Mouse (Mus musculus): Measurements from ENCODE around the gene Bsx. TPM values are rescaled to one million over a fixed set of nuclear protein-coding genes. Genes with fewer than 3 reads are reported as not detected.

Bsx gene
- polyA plus RNA-seq, 1 experiment from 2014 or later: not detected

DNA sequence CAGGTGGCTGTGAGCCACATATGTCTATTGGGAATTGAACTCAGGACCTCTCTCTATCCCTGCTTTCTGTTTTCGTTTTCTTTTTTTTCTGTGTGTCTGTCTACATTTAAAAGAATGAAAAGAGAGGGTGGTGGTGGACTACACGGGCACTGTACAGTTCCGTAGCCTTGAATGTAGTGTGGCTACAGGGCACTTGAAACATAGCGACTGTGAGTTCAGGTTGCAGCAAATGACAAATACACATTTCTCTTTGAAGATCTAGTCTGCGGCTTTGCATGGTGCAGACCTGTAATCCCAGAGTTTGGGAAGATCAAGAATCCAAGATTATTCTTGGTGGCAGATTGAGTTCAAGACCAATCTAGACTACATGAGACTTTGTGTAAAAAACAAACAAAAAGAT is 3.6 kb upstream of the Bsx start:
- Histone ChIP-seq H3K9me3 (ENCODE audit: control insufficient read depth, low read length) (no peaks in the 10 kb centered on the region), H3K27ac (ENCODE audit: low read length) (no peak overlapping the region), H3K4me3 (ENCODE audit: low read length) (no peak overlapping the region), H3K36me3 (ENCODE audit: control insufficient read depth, insufficient read depth, low read length) (no peaks in the 10 kb centered on the region), H3K27me3 (replicated peaks; ENCODE audit: control insufficient read depth, insufficient read depth, low read length) (peaks cover 50% of the 10 kb centered on the region), H3K9ac (ENCODE audit: low read depth, low read length) (no peak overlapping the region), H3K4me2 (ENCODE audit: low read depth, low read length) (no peak overlapping the region), H3K4me1 (ENCODE audit: control insufficient read depth, insufficient read depth, low read length) (no peaks in the 10 kb centered on the region)
- no peak for ATAC-seq
- WGBS: 83% methylated on average over 5 of the region's 5 CpGs

DNA sequence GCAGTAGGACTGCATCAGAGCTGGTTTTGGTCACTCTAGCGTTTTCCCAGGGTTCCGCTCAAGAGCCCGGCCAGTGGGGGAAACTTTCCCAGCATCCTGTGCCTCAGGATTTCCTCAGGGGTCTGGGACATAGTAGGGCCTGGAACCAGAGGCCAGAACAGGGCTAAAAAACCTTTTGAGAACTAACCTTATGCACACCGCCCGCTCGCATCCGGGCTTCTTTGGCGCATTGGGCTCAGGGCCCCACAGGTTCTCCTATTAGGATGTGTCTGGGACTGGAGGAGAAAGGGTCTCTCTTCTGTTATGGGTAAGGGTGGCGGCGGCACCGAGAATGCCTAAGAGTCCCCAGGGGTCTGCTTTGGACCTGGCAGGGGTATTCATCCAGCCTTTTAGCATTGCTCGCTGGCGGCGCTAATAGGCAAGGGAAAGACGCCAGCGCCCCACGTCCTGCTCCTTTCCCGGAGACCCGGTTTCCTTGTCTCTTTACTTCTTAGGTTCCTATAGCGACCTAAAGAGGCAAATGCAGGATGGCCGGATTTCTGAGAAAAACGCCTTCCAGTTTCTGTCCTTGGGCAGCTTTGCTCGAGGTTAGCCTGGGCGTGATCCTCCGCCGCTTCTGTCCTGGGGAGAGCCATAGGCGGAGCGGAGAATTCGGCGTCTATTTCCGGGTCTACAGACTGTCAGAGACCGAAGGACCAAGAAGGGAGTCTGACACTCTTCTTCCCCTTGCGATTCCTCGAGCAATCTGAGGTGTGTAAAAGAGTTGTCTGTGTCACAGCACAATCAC is 2.4 kb upstream of the Bsx start:
- no peaks in the 10 kb centered on the region for H3K9me3 ChIP-seq (ENCODE audit: control insufficient read depth, low read length)
- H3K4me3 ChIP-seq (ENCODE audit: low read length): peak overlapping the region; percentile 36
- H3K9ac ChIP-seq (ENCODE audit: low read depth, low read length): no peak overlapping the region
- H3K27me3 ChIP-seq (replicated peaks; ENCODE audit: control insufficient read depth, insufficient read depth, low read length): peaks cover 58% of the 10 kb centered on the region
- WGBS: under 1% methylated on average over 34 of the region's 34 CpGs
- H3K4me2 ChIP-seq (ENCODE audit: low read depth, low read length): peak overlapping the region; percentile 52
- H3K36me3 ChIP-seq (ENCODE audit: control insufficient read depth, insufficient read depth, low read length): no peaks in the 10 kb centered on the region
- peak; percentile 40; the same call in 1 of the 2 replicates for ATAC-seq
- no peak overlapping the region for H3K27ac ChIP-seq (ENCODE audit: low read length)
- H3K4me1 ChIP-seq (ENCODE audit: control insufficient read depth, insufficient read depth, low read length): no peaks in the 10 kb centered on the region

DNA sequence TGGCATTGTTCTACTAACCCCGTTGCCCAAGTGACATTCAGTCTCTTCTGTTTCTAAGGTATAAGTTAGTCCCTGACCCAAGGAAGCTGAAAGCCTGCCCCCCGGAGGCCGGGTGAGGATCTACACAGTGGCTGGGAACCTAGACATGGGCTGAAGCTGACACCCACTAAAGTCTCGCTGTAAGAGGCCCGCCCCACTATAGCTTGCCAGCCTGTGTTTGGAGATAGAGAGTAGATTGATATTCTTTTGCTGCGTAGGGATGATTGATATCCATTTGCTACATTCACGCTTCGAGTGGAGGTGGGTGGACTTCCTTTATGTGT is 1.8 kb upstream of the Bsx start:
- Histone ChIP-seq H3K9me3 (ENCODE audit: control insufficient read depth, low read length) (no peaks in the 10 kb centered on the region), H3K27ac (ENCODE audit: low read length) (no peak overlapping the region), H3K4me1 (ENCODE audit: control insufficient read depth, insufficient read depth, low read length) (no peaks in the 10 kb centered on the region), H3K4me2 (ENCODE audit: low read depth, low read length) (peak overlapping the region; percentile 52), H3K4me3 (ENCODE audit: low read length) (peak overlapping the region; percentile 36), H3K9ac (ENCODE audit: low read depth, low read length) (no peak overlapping the region), H3K36me3 (ENCODE audit: control insufficient read depth, insufficient read depth, low read length) (no peaks in the 10 kb centered on the region), H3K27me3 (replicated peaks; ENCODE audit: control insufficient read depth, insufficient read depth, low read length) (peaks cover 62% of the 10 kb centered on the region)
- peak; percentile 40; the same call in 1 of the 2 replicates for ATAC-seq
- WGBS: 6% methylated on average over 8 of the region's 8 CpGs

GRCm38 (mm10) chr9:40874961-40875360 is 1.0 kb downstream of the Bsx start:
- WGBS: 4% methylated on average over 4 of the region's 4 CpGs
- Histone ChIP-seq H3K36me3 (ENCODE audit: control insufficient read depth, insufficient read depth, low read length) (no peaks in the 10 kb centered on the region), H3K4me2 (ENCODE audit: low read depth, low read length) (no peak overlapping the region), H3K27me3 (replicated peaks; ENCODE audit: control insufficient read depth, insufficient read depth, low read length) (peaks cover 77% of the 10 kb centered on the region), H3K27ac (ENCODE audit: low read length) (no peak overlapping the region), H3K4me3 (ENCODE audit: low read length) (no peak overlapping the region), H3K9ac (ENCODE audit: low read depth, low read length) (no peak overlapping the region), H3K9me3 (ENCODE audit: control insufficient read depth, low read length) (no peaks in the 10 kb centered on the region), H3K4me1 (ENCODE audit: control insufficient read depth, insufficient read depth, low read length) (peaks cover 5% of the 10 kb centered on the region)
- ATAC-seq: no peak

GRCm38 (mm10) chr9:40875431-40875830 is 1.5 kb downstream of the Bsx start:
- Histone ChIP-seq H3K27ac (ENCODE audit: low read length) (no peak overlapping the region), H3K9me3 (ENCODE audit: control insufficient read depth, low read length) (no peaks in the 10 kb centered on the region), H3K4me1 (ENCODE audit: control insufficient read depth, insufficient read depth, low read length) (peaks cover 5% of the 10 kb centered on the region), H3K36me3 (ENCODE audit: control insufficient read depth, insufficient read depth, low read length) (no peaks in the 10 kb centered on the region), H3K9ac (ENCODE audit: low read depth, low read length) (no peak overlapping the region), H3K4me3 (ENCODE audit: low read length) (no peak overlapping the region), H3K4me2 (ENCODE audit: low read depth, low read length) (no peak overlapping the region), H3K27me3 (replicated peaks; ENCODE audit: control insufficient read depth, insufficient read depth, low read length) (peaks cover 81% of the 10 kb centered on the region)
- ATAC-seq: no peak
- 2% methylated on average over 17 of the region's 17 CpGs for WGBS

DNA sequence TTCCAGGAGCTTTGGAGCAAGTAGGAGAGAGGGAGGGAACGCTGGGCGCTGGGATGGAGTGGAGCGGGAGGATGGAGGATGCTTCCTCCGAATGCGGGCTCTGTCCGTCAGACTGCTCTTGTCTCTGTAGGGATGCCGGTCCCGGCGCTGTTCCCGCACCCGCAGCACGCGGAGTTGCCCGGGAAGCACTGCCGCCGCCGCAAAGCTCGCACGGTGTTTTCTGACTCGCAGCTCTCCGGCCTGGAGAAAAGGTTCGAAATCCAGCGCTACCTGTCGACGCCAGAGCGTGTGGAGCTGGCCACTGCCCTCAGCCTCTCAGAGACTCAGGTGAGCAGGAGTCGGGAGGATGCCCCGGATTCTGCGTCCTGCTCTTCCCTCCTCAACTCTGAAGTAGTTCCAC is 2.2 kb downstream of the Bsx start:
- H3K4me1 ChIP-seq (ENCODE audit: control insufficient read depth, insufficient read depth, low read length): peaks cover 5% of the 10 kb centered on the region
- H3K4me3 ChIP-seq (ENCODE audit: low read length): no peak overlapping the region
- H3K9me3 ChIP-seq (ENCODE audit: control insufficient read depth, low read length): no peaks in the 10 kb centered on the region
- H3K36me3 ChIP-seq (ENCODE audit: control insufficient read depth, insufficient read depth, low read length): no peaks in the 10 kb centered on the region
- ATAC-seq: no peak
- no peak overlapping the region for H3K4me2 ChIP-seq (ENCODE audit: low read depth, low read length)
- no peak overlapping the region for H3K9ac ChIP-seq (ENCODE audit: low read depth, low read length)
- under 1% methylated on average over 29 of the region's 29 CpGs for WGBS
- no peak overlapping the region for H3K27ac ChIP-seq (ENCODE audit: low read length)
- peaks cover 83% of the 10 kb centered on the region for H3K27me3 ChIP-seq (replicated peaks; ENCODE audit: control insufficient read depth, insufficient read depth, low read length)

DNA sequence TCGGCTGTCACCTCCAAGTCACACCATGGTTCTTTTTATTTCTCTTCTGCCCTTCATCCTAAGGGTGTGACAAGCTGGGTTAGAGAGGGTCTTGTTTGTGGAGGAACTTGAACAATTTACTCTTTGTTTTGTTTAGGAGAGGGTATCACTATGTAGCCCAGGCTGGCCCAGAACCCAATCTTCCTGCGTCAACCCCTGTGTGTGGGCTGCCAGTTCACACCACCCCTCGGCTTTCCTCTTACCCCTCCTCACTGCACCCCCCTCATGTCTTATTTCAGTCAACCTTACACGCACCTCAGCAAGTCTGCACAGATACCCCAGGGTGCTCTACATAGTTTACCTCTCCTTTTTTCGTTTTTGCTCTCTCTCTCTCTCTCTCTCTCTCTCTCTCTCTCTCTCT is 2.8 kb downstream of the Bsx start:
- 7% methylated on average over 5 of the region's 5 CpGs for WGBS
- H3K4me2 ChIP-seq (ENCODE audit: low read depth, low read length): no peak overlapping the region
- no peaks in the 10 kb centered on the region for H3K9me3 ChIP-seq (ENCODE audit: control insufficient read depth, low read length)
- no peak for ATAC-seq
- peaks cover 5% of the 10 kb centered on the region for H3K4me1 ChIP-seq (ENCODE audit: control insufficient read depth, insufficient read depth, low read length)
- H3K27me3 ChIP-seq (replicated peaks; ENCODE audit: control insufficient read depth, insufficient read depth, low read length): peaks cover 77% of the 10 kb centered on the region
- no peak overlapping the region for H3K9ac ChIP-seq (ENCODE audit: low read depth, low read length)
- no peak overlapping the region for H3K4me3 ChIP-seq (ENCODE audit: low read length)
- no peak overlapping the region for H3K27ac ChIP-seq (ENCODE audit: low read length)
- no peaks in the 10 kb centered on the region for H3K36me3 ChIP-seq (ENCODE audit: control insufficient read depth, insufficient read depth, low read length)

DNA sequence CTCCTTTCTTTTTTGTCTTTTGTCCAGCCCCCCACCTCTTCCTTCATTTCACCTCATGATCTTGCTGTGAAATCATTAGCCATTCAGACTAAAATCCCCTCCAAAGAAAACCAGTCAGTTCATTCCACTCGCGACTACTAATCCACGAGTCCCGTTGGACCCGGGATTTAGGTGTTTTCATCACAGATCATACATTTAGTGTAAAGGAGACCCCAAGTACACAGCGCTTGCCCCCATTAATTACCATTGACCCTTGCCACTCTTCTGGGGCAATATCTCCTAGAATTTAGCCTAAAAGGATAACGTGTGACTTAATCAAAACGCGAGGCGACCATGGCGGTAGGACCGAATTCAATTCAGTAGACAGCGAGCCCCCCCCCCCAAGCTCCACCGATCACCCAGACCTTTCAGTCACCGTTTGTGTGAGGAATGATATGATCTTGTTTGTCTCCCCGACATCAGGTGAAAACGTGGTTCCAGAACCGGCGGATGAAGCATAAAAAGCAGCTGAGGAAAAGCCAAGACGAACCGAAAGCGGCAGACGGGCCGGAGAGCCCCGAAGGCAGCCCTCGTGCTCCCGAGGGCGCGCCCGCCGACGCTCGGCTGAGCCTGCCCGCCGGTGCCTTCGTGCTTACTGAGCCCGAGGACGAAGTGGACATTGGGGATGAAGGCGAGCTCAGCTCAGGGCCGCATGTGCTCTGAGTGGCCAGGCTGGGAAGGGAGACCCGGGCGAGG is 3.4 kb downstream of the Bsx start:
- 1% methylated on average over 42 of the region's 42 CpGs for WGBS
- no peak overlapping the region for H3K27ac ChIP-seq (ENCODE audit: low read length)
- H3K27me3 ChIP-seq (replicated peaks; ENCODE audit: control insufficient read depth, insufficient read depth, low read length): peaks cover 71% of the 10 kb centered on the region
- H3K4me2 ChIP-seq (ENCODE audit: low read depth, low read length): peak overlapping the region; percentile 49
- no peaks in the 10 kb centered on the region for H3K9me3 ChIP-seq (ENCODE audit: control insufficient read depth, low read length)
- peak overlapping the region; percentile 39 for H3K4me3 ChIP-seq (ENCODE audit: low read length)
- no peak overlapping the region for H3K9ac ChIP-seq (ENCODE audit: low read depth, low read length)
- H3K4me1 ChIP-seq (ENCODE audit: control insufficient read depth, insufficient read depth, low read length): peaks cover 5% of the 10 kb centered on the region
- no peaks in the 10 kb centered on the region for H3K36me3 ChIP-seq (ENCODE audit: control insufficient read depth, insufficient read depth, low read length)
- no peak for ATAC-seq

DNA sequence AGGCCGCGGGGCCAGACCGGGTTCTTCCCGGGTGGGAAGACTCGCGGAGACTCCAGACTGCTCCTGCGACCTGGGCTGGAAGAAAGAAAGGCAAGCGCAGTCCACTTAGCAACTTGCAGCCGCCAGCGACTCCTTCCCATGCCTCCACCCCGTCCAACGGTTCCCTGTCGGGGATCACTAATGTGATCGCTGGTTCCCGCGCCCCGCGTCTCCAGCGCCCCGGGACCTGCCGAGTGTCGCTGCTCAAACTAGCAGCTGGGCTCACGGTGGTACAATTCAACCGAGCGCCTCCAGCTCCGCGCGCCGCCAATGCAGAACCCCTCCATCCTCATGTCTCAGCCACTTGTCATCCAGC is 3.9 kb downstream of the Bsx start:
- 2% methylated on average over 29 of the region's 29 CpGs for WGBS

More for the DNA sequence above, 3.9 kb downstream of the Bsx start:
- no peaks in the 10 kb centered on the region for H3K36me3 ChIP-seq (ENCODE audit: control insufficient read depth, insufficient read depth, low read length)
- H3K27me3 ChIP-seq (replicated peaks; ENCODE audit: control insufficient read depth, insufficient read depth, low read length): peaks cover 66% of the 10 kb centered on the region
- ATAC-seq: no peak
- no peaks in the 10 kb centered on the region for H3K9me3 ChIP-seq (ENCODE audit: control insufficient read depth, low read length)
- H3K4me2 ChIP-seq (ENCODE audit: low read depth, low read length): peak overlapping the region; percentile 49
- H3K4me3 ChIP-seq (ENCODE audit: low read length): peak overlapping the region; percentile 39
- peaks cover 5% of the 10 kb centered on the region for H3K4me1 ChIP-seq (ENCODE audit: control insufficient read depth, insufficient read depth, low read length)
- H3K9ac ChIP-seq (ENCODE audit: low read depth, low read length): no peak overlapping the region
- no peak overlapping the region for H3K27ac ChIP-seq (ENCODE audit: low read length)
